Mouse (Mus musculus) embryonic facial prominence, embryonic 11.5 days (tissue): ENCODE results near the gene Gm45337. TPM values are rescaled to one million over a fixed set of nuclear protein-coding genes. Genes with fewer than 3 reads are reported as not detected.
"Not testable (repeated sequence)": the region's sequence is repeated elsewhere in the genome, so short reads cannot be mapped to it uniquely, and the experiment has no call there.

ENCODE experiments used
- ATAC-seq: fragments of 200-750 bp; cut with Nextera tagmentation; replicated peaks from 2 replicates; pipeline ENCODE4 v1.8.0; 2017; ENCODE audit warnings: low read depth; ENCODE audit not compliant: insufficient number of reproducible peaks, low FRiP score, low TSS enrichment
- DNase-seq: peaks from one replicate; pipeline ENCODE4 v3.0.0-alpha.2; 2015; ENCODE audit warnings: low spot score
- H3K27ac ChIP-seq: fragments of 300-500 bp; sonication (generic); replicated peaks from 2 replicates; pipeline ENCODE4 v1.5.1; 2014; ENCODE audit warnings: mild to moderate bottlenecking, low read depth, low read length, control low read depth
- H3K27me3 ChIP-seq: fragments of 300-500 bp; sonication (generic); 2 replicates; pipeline ENCODE4 v1.6.1; 2014; ENCODE audit warnings: mild to moderate bottlenecking, low read length, moderate library complexity, mixed read lengths; ENCODE audit not compliant: control insufficient read depth, insufficient read depth
- H3K36me3 ChIP-seq: fragments of 300-500 bp; sonication (generic); replicated peaks from 2 replicates; pipeline ENCODE4 v1.6.1; 2014; ENCODE audit warnings: low read depth, mild to moderate bottlenecking, low read length, moderate library complexity, mixed read lengths; ENCODE audit not compliant: control insufficient read depth, insufficient read depth
- H3K4me1 ChIP-seq: fragments of 300-500 bp; sonication (generic); 2 replicates; pipeline ENCODE4 v1.6.1; 2014; ENCODE audit warnings: low read length, mixed read lengths; ENCODE audit not compliant: control insufficient read depth, insufficient read depth
- H3K4me2 ChIP-seq: fragments of 300-500 bp; sonication (generic); 2 replicates; pipeline ENCODE4 v1.6.1; 2014; ENCODE audit warnings: low read depth, mild to moderate bottlenecking, control low read depth, low read length, moderate library complexity
- H3K4me3 ChIP-seq: fragments of 300-500 bp; sonication (generic); 2 replicates; pipeline ENCODE4 v1.5.1; 2014; ENCODE audit warnings: low read depth, low read length, control low read depth
- H3K9ac ChIP-seq: fragments of 300-500 bp; sonication (generic); replicated peaks from 2 replicates; pipeline ENCODE4 v1.6.1; 2014; ENCODE audit warnings: mild to moderate bottlenecking, control low read depth, low read length
- H3K9me3 ChIP-seq: fragments of 300-500 bp; sonication (generic); replicated peaks from 2 replicates; pipeline ENCODE4 v1.6.1; 2016; ENCODE audit warnings: mild to moderate bottlenecking, low read length, inconsistent platforms, mixed read lengths; ENCODE audit not compliant: control insufficient read depth
- WGBS: fragments of 180-500 bp; shearing (Covaris S2); extraction: QIAGEN DNeasy Blood & Tissue Kit; methylation state at CpG from one replicate; pipeline ENCODE4 v1.1.7; 2014; 5-methylcytosine and 5-hydroxymethylcytosine counted together
- polyA plus RNA-seq: library from polyadenylated mRNA; unstranded; fragments of >200 nt; fragmentation: Nextera tagmentation; extraction: Ambion mirVana; gene quantifications from 2 replicates; pipeline ENCODE4 v1.2.1, GENCODE M21; 2014

Gm45337 gene
- polyA plus RNA-seq, 1 experiment from 2014 or later, result not detected

GRCm38 (mm10) chr7:142159366-142159765, 15.0 kb upstream of the Gm45337 start:
- no peak overlapping the region for H3K27ac ChIP-seq
- DNase-seq, result no peak
- H3K4me1 ChIP-seq, result no peaks in the 10 kb centered on the region
- no peak overlapping the region for H3K4me2 ChIP-seq
- H3K27me3 ChIP-seq, result no peaks in the 10 kb centered on the region
- no peaks in the 10 kb centered on the region for H3K9me3 ChIP-seq
- H3K36me3 ChIP-seq, result no peaks in the 10 kb centered on the region
- 92% methylated on average over 3 of the region's 3 CpGs for WGBS
- ATAC-seq, result no peak
- H3K9ac ChIP-seq, result no peak overlapping the region
- no peak overlapping the region for H3K4me3 ChIP-seq

GRCm38 (mm10) chr7:142157013-142157412, 12.6 kb upstream of the Gm45337 start, which contains the start of gene Gm29735:
Gene Gm29735, minus strand, starts transcription at chr7:142157113.
- not testable (repeated sequence) for H3K4me1 ChIP-seq, DNase-seq, H3K9ac ChIP-seq, H3K27me3 ChIP-seq, ATAC-seq, H3K36me3 ChIP-seq, H3K4me3 ChIP-seq, H3K9me3 ChIP-seq, H3K27ac ChIP-seq, H3K4me2 ChIP-seq
- WGBS, result 47% methylated on average over 2 of the region's 2 CpGs

- Histone ChIP-seq H3K4me1 (no peaks in the 10 kb centered on the region), H3K4me2 (no peak overlapping the region), H3K9me3 (no peaks in the 10 kb centered on the region), H3K9ac (no peak overlapping the region), H3K27me3 (no peaks in the 10 kb centered on the region), H3K27ac (no peak overlapping the region), H3K36me3 (no peaks in the 10 kb centered on the region), H3K4me3 (no peak overlapping the region)
- DNase-seq (no peak), ATAC-seq (no peak)
- WGBS, result 74% methylated on average over 1 of the region's 1 CpGs
These were observed 10.9 kb upstream of the Gm45337 start for GRCm38 (mm10) chr7:142155308-142155707.

- no peaks in the 10 kb centered on the region for H3K36me3 ChIP-seq
- WGBS, result 74% methylated on average over 4 of the region's 4 CpGs
- DNase-seq (no peak), ATAC-seq (no peak)
- H3K9ac ChIP-seq, result no peak overlapping the region
- no peaks in the 10 kb centered on the region for H3K27me3 ChIP-seq
- H3K4me1 ChIP-seq, result no peaks in the 10 kb centered on the region
- H3K4me3 ChIP-seq, result no peak overlapping the region
- no peak overlapping the region for H3K4me2 ChIP-seq
- no peaks in the 10 kb centered on the region for H3K9me3 ChIP-seq
- no peak overlapping the region for H3K27ac ChIP-seq
These were observed 7.8 kb upstream of the Gm45337 start for GRCm38 (mm10) chr7:142152191-142152590.

- Histone ChIP-seq H3K4me3 (no peak overlapping the region), H3K9me3 (no peaks in the 10 kb centered on the region), H3K27ac (no peak overlapping the region), H3K27me3 (no peaks in the 10 kb centered on the region), H3K4me2 (no peak overlapping the region), H3K36me3 (no peaks in the 10 kb centered on the region), H3K9ac (no peak overlapping the region), H3K4me1 (no peaks in the 10 kb centered on the region)
- no peak for DNase-seq
- ATAC-seq, result no peak
These were observed 4.2 kb upstream of the Gm45337 start for GRCm38 (mm10) chr7:142148633-142149032.

- no peaks in the 10 kb centered on the region for H3K36me3 ChIP-seq
- no peak overlapping the region for H3K4me2 ChIP-seq
- no peaks in the 10 kb centered on the region for H3K4me1 ChIP-seq
- no peaks in the 10 kb centered on the region for H3K9me3 ChIP-seq
- H3K27me3 ChIP-seq, result no peaks in the 10 kb centered on the region
- DNase-seq, result peak; percentile 82
- no peak overlapping the region for H3K27ac ChIP-seq
- H3K4me3 ChIP-seq, result no peak overlapping the region
- no peak overlapping the region for H3K9ac ChIP-seq
- 4% methylated on average over 1 of the region's 1 CpGs for WGBS
- ATAC-seq, result no peak
These were observed 1.6 kb upstream of the Gm45337 start for GRCm38 (mm10) chr7:142146033-142146432.

GRCm38 (mm10) chr7:142145413-142145940, 1.1 kb upstream of the Gm45337 start:
- Histone ChIP-seq H3K9ac (no peak overlapping the region), H3K4me3 (no peak overlapping the region), H3K27me3 (no peaks in the 10 kb centered on the region), H3K4me2 (no peak overlapping the region), H3K27ac (no peak overlapping the region), H3K4me1 (no peaks in the 10 kb centered on the region), H3K9me3 (no peaks in the 10 kb centered on the region), H3K36me3 (no peaks in the 10 kb centered on the region)
- ATAC-seq (no peak), DNase-seq (no peak)
- 50% methylated on average over 4 of the region's 4 CpGs for WGBS

- H3K27ac ChIP-seq, H3K4me2 ChIP-seq, H3K4me3 ChIP-seq, H3K9me3 ChIP-seq, H3K9ac ChIP-seq, ATAC-seq, DNase-seq, H3K4me1 ChIP-seq, H3K36me3 ChIP-seq, H3K27me3 ChIP-seq: not testable (repeated sequence)
- WGBS, result 38% methylated on average over 1 of the region's 1 CpGs
These were observed 849 bp downstream of the Gm45337 start for GRCm38 (mm10) chr7:142143506-142144010.
